ENCODE assay signal across 25 mouse cellular contexts in genomic region chr5:120468336-120468735, GRCm38 (mm10). TPM values are rescaled to one million over a fixed set of nuclear protein-coding genes. Genes with fewer than 3 reads are reported as not detected.
DNase-seq lines count a peak whose midpoint lies in the region; ATAC-seq and TF ChIP-seq lines count a peak whose summit lies in the region.
"Had no signal": no experiment of that assay in that cellular context is flagged by ENCODE, and none has a peak within 500 bp of the region (broad histone marks: within the 10 kb centered on the region; RNA-seq: fewer than 3 reads in every experiment).

No protein-coding gene starts in this region.

- TF ChIP-seq EP300 in liver, postnatal 0 days (IDR thresholded peaks at IDR 0.05; ENCODE audit: low read depth): peak; percentile 63
- TF ChIP-seq EP300 in stomach, postnatal 0 days (optimal IDR thresholded peaks at IDR 0.05): no peak

- H3K4me3 ChIP-seq in liver, adult 2 months (ENCODE audit: insufficient read depth, low read depth, low read length): no peak overlapping the region
- no peak overlapping the region for H3K4me3 ChIP-seq in liver, embryonic 11.5 days (ENCODE audit: low read depth, low read length)
- no peak overlapping the region for H3K4me3 ChIP-seq in liver, postnatal 0 days (ENCODE audit: low read depth, low read length)
- no peak overlapping the region for H3K4me3 ChIP-seq in stomach, postnatal 0 days (ENCODE audit: low read depth, low read length)
- H3K4me3 ChIP-seq: embryonic facial prominence, embryonic 10.5 days; forebrain, embryonic 15.5 days; heart, adult 2 months; heart, embryonic 15.5 days; hindbrain, embryonic 13.5 days had no signal

- H3K79me2 ChIP-seq in liver, adult 2 months (ENCODE audit: control insufficient read depth, insufficient read depth, low read length): no peaks in the 10 kb centered on the region

- H3K4me1 ChIP-seq in liver, adult 2 months (ENCODE audit: control insufficient read depth, insufficient read depth, low read length): peaks cover 18% of the 10 kb centered on the region
- H3K4me1 ChIP-seq in liver, embryonic 11.5 days (replicated peaks; ENCODE audit: control insufficient read depth, insufficient read depth, low read length): no peaks in the 10 kb centered on the region
- peaks cover 20% of the 10 kb centered on the region for H3K4me1 ChIP-seq in liver, postnatal 0 days (ENCODE audit: insufficient read depth)
- no peaks in the 10 kb centered on the region for H3K4me1 ChIP-seq in stomach, postnatal 0 days (replicated peaks; ENCODE audit: control insufficient read depth, insufficient read depth)
- H3K4me1 ChIP-seq: forebrain, embryonic 15.5 days had no signal

- no peak for TF ChIP-seq CTCF in liver, adult 2 months (IDR thresholded peaks at IDR 0.05; ENCODE audit: low read depth, low read length)
- no peak for TF ChIP-seq CTCF in liver, postnatal 0 days (IDR thresholded peaks at IDR 0.05; ENCODE audit: low read depth)
- TF ChIP-seq CTCF in stomach, postnatal 0 days (IDR thresholded peaks at IDR 0.05; ENCODE audit: low read depth): no peak

- TF ChIP-seq POLR2A in liver, adult 2 months (IDR thresholded peaks at IDR 0.05; ENCODE audit: extremely low read depth, insufficient read depth, low read length): no peak

- peaks cover 3% of the 10 kb centered on the region for H3K9me3 ChIP-seq in liver, embryonic 11.5 days (ENCODE audit: control insufficient read depth, low read length)
- H3K9me3 ChIP-seq in liver, postnatal 0 days (ENCODE audit: low read length): no peaks in the 10 kb centered on the region
- no peaks in the 10 kb centered on the region for H3K9me3 ChIP-seq in stomach, postnatal 0 days (ENCODE audit: control insufficient read depth, low read length)
- H3K9me3 ChIP-seq: embryonic facial prominence, embryonic 10.5 days; forebrain, embryonic 15.5 days; heart, embryonic 15.5 days; hindbrain, embryonic 13.5 days had no signal

- peak overlapping the region; percentile 89 for H3K27ac ChIP-seq in liver, adult 2 months (replicated peaks; ENCODE audit: insufficient read depth, low read depth, low read length)
- H3K27ac ChIP-seq in liver, embryonic 11.5 days (ENCODE audit: low read depth, low read length): no peak overlapping the region
- peak overlapping the region; percentile 80 for H3K27ac ChIP-seq in liver, postnatal 0 days (ENCODE audit: low read depth)
- H3K27ac ChIP-seq in stomach, postnatal 0 days (replicated peaks): no peak overlapping the region
- H3K27ac ChIP-seq: embryonic facial prominence, embryonic 10.5 days; forebrain, embryonic 15.5 days; heart, adult 2 months; heart, embryonic 15.5 days; hindbrain, embryonic 13.5 days had no signal

- H3K4me2 ChIP-seq in liver, embryonic 11.5 days: no peak overlapping the region
- no peak overlapping the region for H3K4me2 ChIP-seq in liver, postnatal 0 days (ENCODE audit: low read depth, low read length)
- H3K4me2 ChIP-seq in stomach, postnatal 0 days (replicated peaks; ENCODE audit: low read depth): no peak overlapping the region
- H3K4me2 ChIP-seq: forebrain, embryonic 15.5 days; heart, embryonic 11.5 days; heart, embryonic 15.5 days; hindbrain, embryonic 13.5 days had no signal

- no peak for ATAC-seq in liver, embryonic 11.5 days (replicated peaks; ENCODE audit: low FRiP score)
- peak; percentile 72 for ATAC-seq in liver, postnatal 0 days
- ATAC-seq in stomach, postnatal 0 days (ENCODE audit: low FRiP score, low TSS enrichment): peak; percentile 64
- ATAC-seq: forebrain, embryonic 15.5 days had no signal

- no peaks in the 10 kb centered on the region for H3K36me3 ChIP-seq in liver, adult 2 months (ENCODE audit: control insufficient read depth, insufficient read depth, low read length)
- no peaks in the 10 kb centered on the region for H3K36me3 ChIP-seq in liver, embryonic 11.5 days (ENCODE audit: control insufficient read depth, insufficient read depth, low read length)
- no peaks in the 10 kb centered on the region for H3K36me3 ChIP-seq in liver, postnatal 0 days (replicated peaks; ENCODE audit: insufficient read depth, low read length)
- H3K36me3 ChIP-seq in stomach, postnatal 0 days (ENCODE audit: control insufficient read depth, insufficient read depth, low read length): no peaks in the 10 kb centered on the region
- H3K36me3 ChIP-seq: embryonic facial prominence, embryonic 10.5 days; forebrain, embryonic 15.5 days; heart, embryonic 15.5 days; hindbrain, embryonic 13.5 days had no signal

- peak; percentile 97 for DNase-seq in liver, adult 2 months (ENCODE audit: extremely low read depth, low read depth, low spot score)
- DNase-seq in liver, embryonic 11.5 days (ENCODE audit: low spot score): no peak
- peak; percentile 43 for DNase-seq in large intestine, adult 2 months (ENCODE audit: low read depth, low spot score)
- peak; percentile 59 for DNase-seq in liver, postnatal 0 days
- DNase-seq in stomach, postnatal 0 days (ENCODE audit: low spot score): peak; percentile 63
- DNase-seq in ovary, postnatal 36 days (ENCODE audit: low spot score): no peak
- DNase-seq in frontal cortex, postnatal 25 days (ENCODE audit: low spot score in 2 of 2): no peak
- DNase-seq: adrenal gland, adult 2 months; adrenal gland, postnatal 25 days; cerebellum, adult 18-20 months; cerebellum, adult 9-11 months; cerebellum, postnatal 36 days; gastrocnemius, postnatal 14 days; heart, adult 2 months; heart, postnatal 14 days had no signal

- WGBS in liver, adult 2 months: 36% methylated on average over 5 of the region's 5 CpGs
- WGBS in liver, embryonic 11.5 days: 65% methylated on average over 5 of the region's 5 CpGs
- 33% methylated on average over 5 of the region's 5 CpGs for WGBS in large intestine, adult 2 months
- WGBS in liver, postnatal 0 days (ENCODE audit: insufficient replicate concordance): 68% methylated on average over 5 of the region's 5 CpGs
- WGBS in stomach, postnatal 0 days: 51% methylated on average over 5 of the region's 5 CpGs

- no peaks in the 10 kb centered on the region for H3K27me3 ChIP-seq in liver, adult 2 months (ENCODE audit: control insufficient read depth, insufficient read depth, low read length)
- H3K27me3 ChIP-seq in liver, embryonic 11.5 days (replicated peaks; ENCODE audit: control insufficient read depth, insufficient read depth, low read length): peaks cover under 1% of the 10 kb centered on the region
- 0 out of 2 replicates have a peak, but pooled peaks cover 3% of the 10 kb centered on the region for H3K27me3 ChIP-seq in liver, postnatal 0 days (ENCODE audit: insufficient read depth, low read length)
- H3K27me3 ChIP-seq in stomach, postnatal 0 days (ENCODE audit: control insufficient read depth, insufficient read depth, low read length): no peaks in the 10 kb centered on the region
- H3K27me3 ChIP-seq: forebrain, embryonic 15.5 days had no signal

- H3K9ac ChIP-seq in liver, adult 2 months (ENCODE audit: low read depth, low read length): no peak overlapping the region; the same call in 1 of the 2 replicates
- H3K9ac ChIP-seq in liver, embryonic 11.5 days (ENCODE audit: low read depth, low read length): no peak overlapping the region
- H3K9ac ChIP-seq in liver, postnatal 0 days (replicated peaks): no peak overlapping the region; the same call in 1 of the 2 replicates
- no peak overlapping the region for H3K9ac ChIP-seq in stomach, postnatal 0 days (ENCODE audit: low read length)
- H3K9ac ChIP-seq: forebrain, embryonic 15.5 days; heart, embryonic 15.5 days; hindbrain, embryonic 13.5 days had no signal

RNA-seq across cellular contexts. Expression of gene Sdsl, which starts 4.3 kb away (rescaled TPM):
- 11.7 and 23.2 TPM in 2 replicates for total RNA-seq in liver, adult 2 months (2014; rRNA removed)
- 18.6 and 25.9 TPM in 2 replicates for polyA plus RNA-seq in liver, adult 2 months (2012; rRNA removed)
- polyA plus RNA-seq in liver, embryonic 11.5 days (2014; fragmentation: Nextera tagmentation; extraction: Ambion mirVana): 2.3 and 2.5 TPM in 2 replicates
- 23.2 and 28.2 TPM in 2 replicates for polyA plus RNA-seq in large intestine, adult 2 months (2012; rRNA removed)
- 21.0 and 24.5 TPM in 2 replicates for polyA plus RNA-seq in liver, postnatal 0 days (2015; fragmentation: Nextera tagmentation; extraction: Ambion mirVana)
- 16.2 and 16.8 TPM in 2 replicates for polyA plus RNA-seq in stomach, postnatal 0 days (2015; fragmentation: Nextera tagmentation; extraction: Ambion mirVana)

RNA-seq across cellular contexts. Expression of gene Sds, which starts 8.0 kb away (rescaled TPM):
- 410 and 645 TPM in 2 replicates for total RNA-seq in liver, adult 2 months (2014; rRNA removed)
- 648 and 709 TPM in 2 replicates for polyA plus RNA-seq in liver, adult 2 months (2012; rRNA removed)
- polyA plus RNA-seq in liver, embryonic 11.5 days (2014; fragmentation: Nextera tagmentation; extraction: Ambion mirVana): not detected in 2 replicates
- polyA plus RNA-seq in large intestine, adult 2 months (2012; rRNA removed): not detected in 2 replicates
- 32.4 and 32.5 TPM in 2 replicates for polyA plus RNA-seq in liver, postnatal 0 days (2015; fragmentation: Nextera tagmentation; extraction: Ambion mirVana)
- not detected in 2 replicates for polyA plus RNA-seq in stomach, postnatal 0 days (2015; fragmentation: Nextera tagmentation; extraction: Ambion mirVana)
- total RNA-seq: adrenal gland, postnatal 25 days; gastrocnemius, postnatal 14 days; heart, postnatal 14 days; hematopoietic stem cell, adult 5-6 weeks had no signal
- polyA plus RNA-seq: embryonic facial prominence, embryonic 10.5 days; embryonic facial prominence, embryonic 14.5 days; forebrain, embryonic 15.5 days; frontal cortex, adult 2 months; gonadal fat pad, adult 2 months; heart, embryonic 11.5 days; heart, embryonic 15.5 days; hindbrain, embryonic 13.5 days had no signal

RNA-seq across cellular contexts. Expression of gene Plbd2, which starts 35.1 kb away (rescaled TPM):
- total RNA-seq in liver, adult 2 months (2014; rRNA removed): 18.1 and 28.9 TPM in 2 replicates
- polyA plus RNA-seq in liver, adult 2 months (2012; rRNA removed): 41.9 and 42.0 TPM in 2 replicates
- 32.8 and 35.1 TPM in 2 replicates for polyA plus RNA-seq in liver, embryonic 11.5 days (2014; fragmentation: Nextera tagmentation; extraction: Ambion mirVana)
- 13.9 and 14.6 TPM in 2 replicates for polyA plus RNA-seq in large intestine, adult 2 months (2012; rRNA removed)
- polyA plus RNA-seq in liver, postnatal 0 days (2015; fragmentation: Nextera tagmentation; extraction: Ambion mirVana): 53.6 and 54.1 TPM in 2 replicates
- polyA plus RNA-seq in stomach, postnatal 0 days (2015; fragmentation: Nextera tagmentation; extraction: Ambion mirVana): 42.6 and 45.9 TPM in 2 replicates

RNA-seq across cellular contexts. Expression of gene Lhx5, which starts 36.8 kb away (rescaled TPM):
- not detected in 2 replicates for total RNA-seq in liver, adult 2 months (2014; rRNA removed)
- not detected in 2 replicates for polyA plus RNA-seq in liver, adult 2 months (2012; rRNA removed)
- 0.05 TPM in 1 of 2 replicates, not detected in the other for polyA plus RNA-seq in liver, embryonic 11.5 days (2014; fragmentation: Nextera tagmentation; extraction: Ambion mirVana)
- 0.10 and 0.16 TPM in 2 replicates for polyA plus RNA-seq in large intestine, adult 2 months (2012; rRNA removed)
- not detected in 2 replicates for polyA plus RNA-seq in liver, postnatal 0 days (2015; fragmentation: Nextera tagmentation; extraction: Ambion mirVana)
- polyA plus RNA-seq in stomach, postnatal 0 days (2015; fragmentation: Nextera tagmentation; extraction: Ambion mirVana): 0.16 and 0.18 TPM in 2 replicates
- total RNA-seq: adrenal gland, adult 2 months; adrenal gland, postnatal 25 days; gastrocnemius, adult 18-20 months; gastrocnemius, postnatal 14 days; heart, adult 2 months; heart, postnatal 14 days; hematopoietic stem cell, adult 5-6 weeks had no signal
- polyA plus RNA-seq: adrenal gland, adult 2 months; embryonic facial prominence, embryonic 14.5 days; gonadal fat pad, adult 2 months; heart, adult 2 months; heart, embryonic 15.5 days had no signal

RNA-seq across cellular contexts. Expression of gene Slc8b1, which starts 42.6 kb away (rescaled TPM):
- total RNA-seq in liver, adult 2 months (2014; rRNA removed): 40.6 and 78.9 TPM in 2 replicates
- polyA plus RNA-seq in liver, adult 2 months (2012; rRNA removed): 47.6 and 52.4 TPM in 2 replicates
- 5.1 and 5.5 TPM in 2 replicates for polyA plus RNA-seq in liver, embryonic 11.5 days (2014; fragmentation: Nextera tagmentation; extraction: Ambion mirVana)
- polyA plus RNA-seq in large intestine, adult 2 months (2012; rRNA removed): 10.9 and 13.0 TPM in 2 replicates
- polyA plus RNA-seq in liver, postnatal 0 days (2015; fragmentation: Nextera tagmentation; extraction: Ambion mirVana): 15.3 and 17.1 TPM in 2 replicates
- polyA plus RNA-seq in stomach, postnatal 0 days (2015; fragmentation: Nextera tagmentation; extraction: Ambion mirVana): 4.9 and 5.2 TPM in 2 replicates

Comparison
In these comparisons a context has a peak if more than half of its experiments do, and no peak if none do; other contexts are left out.
1. DNase-seq: peak in liver, adult 2 months (single experiment), large intestine, adult 2 months (single experiment), liver, postnatal 0 days (single experiment) and stomach, postnatal 0 days (single experiment); none in liver, embryonic 11.5 days (single experiment), ovary, postnatal 36 days (single experiment) and frontal cortex, postnatal 25 days (0 of 2).
2. H3K27ac ChIP-seq: peak in liver, adult 2 months (single experiment) and liver, postnatal 0 days (single experiment); none in liver, embryonic 11.5 days (single experiment) and stomach, postnatal 0 days (single experiment).
3. RNA of gene Sds, which starts 8.0 kb away (polyA plus RNA-seq): 648 to 709 TPM in liver, adult 2 months and 32.4 to 32.5 TPM in liver, postnatal 0 days; not detected in stomach, postnatal 0 days, not detected in liver, embryonic 11.5 days and not detected in large intestine, adult 2 months; every median in the first group is over 10 times any median in the second.